Mouse (Mus musculus) embryonic fibroblast, embryonic 13.5 days (primary cell): ENCODE measurements around the gene Cars2. TPM values are rescaled to one million over a fixed set of nuclear protein-coding genes. Genes with fewer than 3 reads are reported as not detected.
"Not testable (repeated sequence)": the region's sequence is repeated elsewhere in the genome, so short reads cannot be mapped to it uniquely, and the experiment has no call there.

Source experiments
- H3K27ac ChIP-seq: 2 replicates; pipeline ENCODE4 v1.5.1; 2012; ENCODE audit warnings: low read length, control low read depth, inconsistent platforms; ENCODE audit not compliant: insufficient read depth
- H3K4me1 ChIP-seq: 2 replicates; pipeline ENCODE4 v1.6.1; 2011; ENCODE audit warnings: low read length; ENCODE audit not compliant: control insufficient read depth, insufficient read depth
- H3K4me3 ChIP-seq: 2 replicates; pipeline ENCODE4 v1.5.1; 2011; ENCODE audit warnings: mild to moderate bottlenecking, control low read depth, low read length; ENCODE audit not compliant: insufficient read depth
- CTCF ChIP-seq: IDR thresholded peaks from 2 replicates; pipeline ENCODE4 v1.5.1; 2011; ENCODE audit warnings: mild to moderate bottlenecking, control low read depth, low read length, moderate library complexity, borderline replicate concordance; ENCODE audit not compliant: insufficient read depth
- POLR2A ChIP-seq: IDR thresholded peaks from 2 replicates; pipeline ENCODE4 v1.6.1; 2011; ENCODE audit warnings: low read depth, mild to moderate bottlenecking, control low read depth, low read length, moderate library complexity
- polyA plus RNA-seq: library from polyadenylated mRNA; stranded (reverse); fragments of >200 nt; gene quantifications from 2 replicates; pipeline ENCODE4 v1.2.4, GENCODE M21; 2011; ENCODE audit warnings: low read depth; ENCODE audit not compliant: missing spikeins, insufficient read length

The Cars2 gene
- polyA plus RNA-seq, 1 experiment: 21.7 TPM

- Histone ChIP-seq H3K27ac (no peak overlapping the region), H3K4me1 (peaks cover 4% of the 10 kb centered on the region; the same call in 1 of the 2 replicates), H3K4me3 (no peak overlapping the region)
- TF ChIP-seq CTCF (no peak), POLR2A (no peak)
These were observed 74.7 kb downstream of the Cars2 start for GRCm38 (mm10) chr8:11475876-11476275.

DNA sequence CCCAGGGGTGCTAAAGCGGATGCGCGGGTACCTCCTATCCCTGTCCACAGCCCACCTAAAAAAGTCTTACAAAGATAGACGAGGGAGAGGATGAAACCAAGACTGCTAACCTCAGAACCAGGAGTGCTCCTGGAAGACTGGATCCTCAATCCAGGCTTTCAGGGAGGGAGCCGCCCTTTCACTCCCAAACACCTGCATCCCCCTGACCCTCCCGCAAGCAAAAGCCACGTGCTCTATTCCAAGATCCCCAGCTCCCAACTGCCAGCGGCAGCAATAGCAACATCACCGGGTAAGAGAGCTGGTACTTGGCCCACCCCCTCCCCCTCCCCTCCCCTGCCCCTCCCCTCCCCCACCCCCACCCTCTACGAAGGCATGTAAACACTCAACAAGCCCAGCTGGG lies 75.2 kb downstream of the Cars2 start:
- peaks cover 4% of the 10 kb centered on the region; the same call in 1 of the 2 replicates for H3K4me1 ChIP-seq
- H3K4me3 ChIP-seq: no peak overlapping the region
- no peak for TF ChIP-seq CTCF
- no peak for TF ChIP-seq POLR2A
- H3K27ac ChIP-seq: no peak overlapping the region

DNA sequence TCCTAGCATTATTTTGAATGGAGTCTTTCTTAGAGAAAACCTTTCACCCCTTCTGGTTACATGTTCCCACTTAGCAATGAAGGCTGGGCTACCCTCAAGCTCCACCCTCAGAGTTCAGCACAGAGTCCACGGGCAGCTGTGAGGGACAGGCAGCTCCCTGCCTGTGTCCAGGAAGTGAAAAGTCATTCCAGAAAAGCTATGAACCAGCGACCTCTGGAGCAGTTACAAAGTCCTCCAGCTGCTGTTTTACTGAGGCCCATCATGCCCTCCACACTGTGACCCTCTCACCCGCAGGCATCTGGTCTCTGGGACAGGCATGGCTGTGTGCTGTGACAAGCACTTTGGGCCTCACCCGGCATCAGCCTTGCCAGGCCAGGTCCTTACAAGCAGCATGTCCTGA lies 77.5 kb downstream of the Cars2 start:
- TF ChIP-seq POLR2A (no peak), CTCF (no peak)
- H3K27ac ChIP-seq: no peak overlapping the region
- H3K4me1 ChIP-seq: peaks cover 4% of the 10 kb centered on the region; the same call in 1 of the 2 replicates
- no peak overlapping the region for H3K4me3 ChIP-seq

- TF ChIP-seq POLR2A (no peak), CTCF (no peak)
- no peak overlapping the region for H3K4me3 ChIP-seq
- no peak overlapping the region for H3K27ac ChIP-seq
- H3K4me1 ChIP-seq: peaks cover 2% of the 10 kb centered on the region; the same call in 1 of the 2 replicates
These were observed 79.3 kb downstream of the Cars2 start for GRCm38 (mm10) chr8:11471309-11471708.

DNA sequence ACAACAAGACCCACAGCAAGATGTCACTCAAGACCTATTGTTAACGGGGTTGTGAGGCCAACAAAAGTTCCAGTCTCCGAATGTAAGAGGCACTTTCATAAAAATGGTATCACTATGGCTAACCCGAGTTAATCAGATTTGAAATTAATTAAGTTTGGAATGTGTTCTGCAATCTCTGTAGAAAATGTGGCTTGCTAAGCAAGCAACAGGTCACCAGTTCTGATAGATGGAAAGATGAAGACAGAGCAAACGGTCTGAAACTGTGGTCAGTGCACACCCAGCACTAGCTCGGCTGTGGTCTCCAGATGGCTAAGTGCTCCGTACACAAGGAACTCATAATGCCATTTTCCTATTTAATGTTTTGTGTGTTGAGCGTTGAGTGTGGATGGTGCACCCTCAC lies 79.9 kb downstream of the Cars2 start:
- no peak overlapping the region for H3K4me3 ChIP-seq
- no peaks in the 10 kb centered on the region for H3K4me1 ChIP-seq
- H3K27ac ChIP-seq: no peak overlapping the region
- TF ChIP-seq POLR2A: no peak
- no peak for TF ChIP-seq CTCF

DNA sequence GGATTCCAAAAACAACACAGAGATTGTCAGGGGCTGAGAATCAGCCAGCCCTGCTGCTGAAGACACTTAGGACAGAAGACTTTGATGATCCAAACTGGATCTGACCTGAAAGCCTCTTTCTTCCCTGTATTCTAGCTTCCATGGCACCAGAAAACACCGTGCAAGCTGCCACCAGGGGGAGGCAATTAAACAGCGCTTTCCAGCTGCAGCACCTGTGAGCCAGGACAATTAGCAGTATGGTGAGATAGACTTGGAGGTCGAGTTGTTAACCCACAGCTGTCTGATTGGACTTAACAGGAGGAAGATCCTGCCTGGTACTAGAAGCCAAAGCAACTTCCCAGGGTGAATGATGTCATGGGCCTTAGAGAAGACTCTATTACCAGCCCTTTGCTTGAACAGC lies 81.5 kb downstream of the Cars2 start:
- Histone ChIP-seq H3K4me3 (no peak overlapping the region), H3K4me1 (0 out of 2 replicates have a peak, but pooled peaks cover 2% of the 10 kb centered on the region), H3K27ac (no peak overlapping the region)
- TF ChIP-seq CTCF: peak; percentile 64; the same call in 1 of the 2 replicates
- TF ChIP-seq POLR2A: no peak

- not testable (repeated sequence) for H3K4me1 ChIP-seq, H3K4me3 ChIP-seq, H3K27ac ChIP-seq
These were observed 84.1 kb downstream of the Cars2 start for GRCm38 (mm10) chr8:11466528-11466927.

DNA sequence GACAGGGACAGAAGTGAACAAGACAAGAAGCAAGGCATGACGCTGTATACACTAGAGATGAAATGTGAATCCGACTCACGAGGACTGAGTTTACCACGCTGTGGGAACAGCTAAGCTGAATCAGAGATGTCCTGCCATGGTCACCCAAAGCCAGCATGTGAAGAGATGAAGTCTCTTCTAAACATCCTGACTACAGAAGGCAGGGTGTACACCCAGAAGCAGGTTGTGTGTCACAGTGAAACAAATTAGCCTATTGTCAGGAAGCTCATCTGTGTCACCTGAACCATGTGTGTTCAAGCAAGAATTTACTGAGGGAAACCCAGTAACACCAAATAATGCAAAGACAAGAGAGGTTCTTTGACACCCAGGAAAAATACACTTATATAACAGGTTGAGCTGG lies 85.0 kb downstream of the Cars2 start:
- 0 out of 2 replicates have a peak, but pooled peaks cover 2% of the 10 kb centered on the region for H3K4me1 ChIP-seq
- no peak for TF ChIP-seq POLR2A
- TF ChIP-seq CTCF: no peak
- H3K4me3 ChIP-seq: no peak overlapping the region
- no peak overlapping the region for H3K27ac ChIP-seq

- TF ChIP-seq POLR2A (no peak), CTCF (no peak)
- H3K4me3 ChIP-seq: no peak overlapping the region
- 0 out of 2 replicates have a peak, but pooled peaks cover 2% of the 10 kb centered on the region for H3K4me1 ChIP-seq
- H3K27ac ChIP-seq: no peak overlapping the region
These were observed 85.9 kb downstream of the Cars2 start for GRCm38 (mm10) chr8:11464707-11464964.

Other genes with a start within 250 kb of the Cars2 start
- 282 and 415 TPM in 2 replicates for gene Col4a2, start 238.0 kb downstream of the Cars2 start, polyA plus RNA-seq
- gene Col4a1, start 238.0 kb downstream of the Cars2 start, polyA plus RNA-seq: 757 and 1,094 TPM in 2 replicates
- 2.4 and 3.2 TPM in 2 replicates for gene Rab20, start 72.1 kb downstream of the Cars2 start, polyA plus RNA-seq
- 54.2 and 55.9 TPM in 2 replicates for gene Naxd, start 53.3 kb downstream of the Cars2 start, polyA plus RNA-seq
- gene Ing1, start 4.8 kb upstream of the Cars2 start, polyA plus RNA-seq: 38.5 and 44.1 TPM in 2 replicates
- 31.2 and 39.4 TPM in 2 replicates for gene Ankrd10, start 85.0 kb upstream of the Cars2 start, polyA plus RNA-seq
- not detected in 2 replicates for gene 1700016D06Rik, start 150.3 kb upstream of the Cars2 start, polyA plus RNA-seq
- 31.5 and 40.8 TPM in 2 replicates for gene Arhgef7, start 176.9 kb upstream of the Cars2 start, polyA plus RNA-seq